Mouse (Mus musculus): Measurements from ENCODE around the gene Slc43a3.
"Not testable (repeated sequence)": the region's sequence is repeated elsewhere in the genome, so short reads cannot be mapped to it uniquely, and the experiment has no call there.

Gene Slc43a3

GRCm38 (mm10) chr2:84936474-84937429 lies at the start of gene Slc43a3:
Slc43a3 (plus strand) TSS chr2:84936579.
- DNase-seq, result peak; percentile 41 to 65

- DNase-seq, result peak; percentile 67 to 70
Observed at GRCm38 (mm10) chr2:84886821-84887281, 49.5 kb upstream of the Slc43a3 start.

GRCm38 (mm10) chr2:84887411-84888271 lies 48.7 kb upstream of the Slc43a3 start:
- peak; percentile 68 to 78 for DNase-seq

- DNase-seq, result peak; percentile 89 to 90
Observed at GRCm38 (mm10) chr2:84888657-84889315, 47.6 kb upstream of the Slc43a3 start.

- peak in 1 of 2 experiments; percentile 39 for DNase-seq
Observed at GRCm38 (mm10) chr2:84889316-84890044, 46.9 kb upstream of the Slc43a3 start.

GRCm38 (mm10) chr2:84890045-84890340 lies 46.4 kb upstream of the Slc43a3 start:
- DNase-seq, result peak; percentile 92 to 94

GRCm38 (mm10) chr2:84893359-84893758 lies 43.0 kb upstream of the Slc43a3 start:
- DNase-seq, result no peak

DNA sequence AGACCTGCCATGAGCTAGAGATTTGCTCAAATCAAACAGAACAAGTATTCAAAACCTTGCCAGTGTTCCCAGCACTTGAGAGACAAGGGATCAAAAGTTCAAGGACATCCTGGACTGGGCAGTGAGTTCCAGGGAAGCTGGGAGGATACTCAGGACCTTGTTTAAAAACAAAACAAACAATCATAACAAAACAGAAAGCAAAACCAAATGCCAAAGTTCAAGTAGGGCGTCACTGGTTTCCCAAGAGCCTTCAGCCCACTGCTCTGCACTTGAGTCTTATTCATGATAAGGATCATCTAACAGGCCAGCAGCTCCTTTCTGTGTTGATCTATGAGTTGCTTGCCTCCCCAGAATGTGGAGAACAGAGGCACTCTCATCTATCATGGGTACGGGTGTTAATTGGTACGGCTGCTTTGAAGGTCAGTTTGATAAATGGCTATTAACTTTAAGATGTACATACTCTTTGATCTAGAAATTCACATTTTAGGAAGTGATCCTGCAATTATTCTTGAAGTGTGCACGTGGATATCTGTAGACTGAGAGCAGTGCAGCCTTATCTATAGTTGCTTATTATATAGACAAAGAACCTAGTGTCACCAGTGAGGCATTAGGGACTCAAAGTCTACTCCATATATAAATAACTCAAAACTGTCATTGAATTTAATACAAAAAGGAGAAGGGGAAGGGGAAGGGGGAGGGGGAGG lies 40.7 kb upstream of the Slc43a3 start:
- DNase-seq, result no peak

DNA sequence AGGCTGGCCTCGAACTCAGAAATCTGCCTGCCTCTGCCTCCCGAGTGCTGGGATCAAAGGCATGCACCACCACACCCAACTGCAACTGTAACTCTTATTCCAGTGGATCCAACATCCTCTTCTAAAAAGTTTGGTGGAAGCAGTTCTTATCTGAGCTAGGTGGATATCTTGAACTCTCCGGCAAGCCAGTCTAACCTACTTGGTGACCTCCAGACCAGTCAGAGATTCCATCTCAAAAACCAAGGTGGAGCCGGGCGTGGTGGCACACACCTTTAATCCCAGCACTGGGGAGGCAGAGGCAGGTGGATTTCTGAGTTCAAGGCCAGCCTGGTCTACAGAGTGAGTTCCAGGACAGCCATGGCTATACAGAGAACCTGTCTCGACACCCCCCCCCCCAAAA lies 39.7 kb upstream of the Slc43a3 start:
- not testable (repeated sequence) for DNase-seq

- no peak for DNase-seq
Observed at GRCm38 (mm10) chr2:84912722-84913121, 23.7 kb upstream of the Slc43a3 start.

GRCm38 (mm10) chr2:84913881-84914280 lies 22.5 kb upstream of the Slc43a3 start:
- DNase-seq, result no peak

DNA sequence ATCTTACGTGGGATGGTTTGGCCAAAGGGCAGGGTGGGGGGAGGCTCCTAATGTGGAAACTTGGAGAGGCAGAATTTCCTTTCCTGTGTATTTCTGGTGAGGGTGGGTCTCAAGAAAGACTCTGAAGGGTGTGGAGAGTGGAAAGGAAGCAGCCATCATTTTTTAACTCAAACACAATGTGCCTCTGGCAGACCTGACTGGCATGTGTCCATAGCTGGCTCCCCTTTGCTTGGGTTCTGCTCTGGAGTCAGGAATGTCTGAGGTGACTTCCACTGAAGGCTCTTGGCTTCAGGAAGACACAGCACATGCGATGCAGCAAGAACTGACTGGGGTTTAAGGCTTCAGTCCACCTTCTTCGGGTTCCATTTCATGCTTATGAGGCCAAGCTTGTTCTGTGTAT lies 21.0 kb upstream of the Slc43a3 start:
- DNase-seq, result no peak

GRCm38 (mm10) chr2:84916548-84917320 lies 19.6 kb upstream of the Slc43a3 start:
- DNase-seq, result no peak

DNA sequence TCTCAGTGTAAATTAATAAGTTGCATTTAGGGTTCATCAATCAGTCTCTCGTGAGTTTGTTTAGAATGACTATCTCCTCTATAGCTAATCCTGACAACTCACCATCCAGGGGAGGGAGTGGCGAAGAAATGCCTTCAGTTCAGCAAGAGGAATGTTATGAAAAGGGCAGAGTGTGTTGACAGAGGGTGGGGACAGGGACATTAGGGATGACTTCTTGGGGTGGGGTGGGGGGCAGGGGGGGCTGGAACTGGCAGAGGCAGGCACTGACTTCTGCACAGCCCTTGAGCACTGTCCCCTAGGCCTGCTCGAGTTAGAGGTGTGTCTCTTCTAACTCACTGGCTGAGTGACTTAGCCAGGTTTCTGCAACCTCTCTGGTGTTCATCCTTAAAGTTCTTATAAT lies 18.2 kb upstream of the Slc43a3 start:
- no peak for DNase-seq

DNA sequence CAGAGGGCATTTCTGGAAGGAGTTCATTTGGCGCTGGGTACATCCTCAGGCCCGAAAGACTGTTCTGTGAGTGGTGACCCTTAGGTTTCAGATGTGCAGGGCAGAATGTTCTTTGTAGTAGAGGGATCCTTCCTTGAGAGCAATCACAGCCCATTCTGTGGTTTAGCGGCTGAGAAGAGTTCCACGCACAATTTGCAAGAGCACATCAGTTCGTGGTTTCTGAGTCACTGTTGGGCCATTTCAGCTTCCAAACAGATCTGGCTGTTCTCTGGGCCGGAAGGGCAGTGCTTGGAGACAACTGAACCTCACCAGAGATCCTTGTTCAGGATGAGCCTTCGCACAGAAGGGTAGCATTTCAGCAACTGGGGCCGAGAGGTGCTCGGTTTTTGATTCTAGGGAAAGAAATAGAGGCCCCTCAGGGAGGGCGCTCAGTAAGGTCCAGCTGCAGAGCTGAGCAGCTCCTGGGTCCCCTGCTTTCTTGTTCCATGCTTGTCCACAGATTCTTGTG lies 16.7 kb upstream of the Slc43a3 start:
- no peak for DNase-seq

DNA sequence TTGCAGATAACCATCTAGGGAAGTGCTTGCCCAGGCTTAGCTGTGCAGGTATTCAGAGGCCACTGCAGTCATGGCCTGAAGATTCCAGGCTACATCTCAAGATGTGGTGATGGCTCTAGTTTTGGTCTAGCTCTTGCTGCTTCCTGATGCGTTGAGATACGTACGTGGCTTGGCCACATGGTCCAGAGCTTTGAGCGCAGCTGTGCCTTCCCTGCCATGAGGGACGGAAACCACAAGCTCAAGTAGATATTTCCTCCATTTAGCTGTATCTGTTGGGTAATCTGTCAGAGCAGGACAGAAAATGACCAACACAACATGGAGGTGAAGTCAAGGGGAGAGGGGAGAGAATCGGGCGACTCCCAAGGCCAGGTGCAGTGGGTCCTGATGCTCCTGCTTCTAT lies 6.2 kb upstream of the Slc43a3 start:
- DNase-seq, result no peak

- no peak for DNase-seq
Observed at GRCm38 (mm10) chr2:84933992-84934648, 2.3 kb upstream of the Slc43a3 start.

GRCm38 (mm10) chr2:84934649-84935007 lies 1.8 kb upstream of the Slc43a3 start:
- DNase-seq, result no peak

DNA sequence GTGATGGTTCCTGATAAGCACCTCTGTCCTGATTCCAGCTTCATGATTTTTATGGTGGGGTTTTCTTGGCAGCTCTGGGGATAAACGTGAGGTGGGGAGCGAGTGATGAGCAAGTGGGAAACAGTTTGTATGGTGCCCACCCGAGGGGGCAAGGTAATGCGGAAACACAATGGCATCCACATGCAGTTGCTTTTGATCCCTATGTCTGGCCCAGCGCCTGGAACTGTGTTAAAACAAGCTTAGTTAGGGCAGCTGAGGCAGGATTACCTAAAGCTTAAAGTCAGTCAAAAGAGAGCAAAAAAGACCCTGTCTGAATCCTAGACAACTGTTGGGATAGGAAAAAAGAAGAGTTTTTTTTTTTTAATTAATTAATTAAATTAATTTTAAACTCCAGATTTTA lies 1.3 kb upstream of the Slc43a3 start:
- DNase-seq, result no peak

GRCm38 (mm10) chr2:84937491-84938150 lies 1.2 kb downstream of the Slc43a3 start:
- peak in 1 of 2 experiments; percentile 6 for DNase-seq

Measured in cerebellum, postnatal 10 days (tissue).